Mouse (Mus musculus): Measurements from ENCODE around the gene Gm49358. TPM values are rescaled to one million over a fixed set of nuclear protein-coding genes. Genes with fewer than 3 reads are reported as not detected.

Gene Gm49358
- not detected in 2 replicates for polyA plus RNA-seq (2012; rRNA removed)

DNA sequence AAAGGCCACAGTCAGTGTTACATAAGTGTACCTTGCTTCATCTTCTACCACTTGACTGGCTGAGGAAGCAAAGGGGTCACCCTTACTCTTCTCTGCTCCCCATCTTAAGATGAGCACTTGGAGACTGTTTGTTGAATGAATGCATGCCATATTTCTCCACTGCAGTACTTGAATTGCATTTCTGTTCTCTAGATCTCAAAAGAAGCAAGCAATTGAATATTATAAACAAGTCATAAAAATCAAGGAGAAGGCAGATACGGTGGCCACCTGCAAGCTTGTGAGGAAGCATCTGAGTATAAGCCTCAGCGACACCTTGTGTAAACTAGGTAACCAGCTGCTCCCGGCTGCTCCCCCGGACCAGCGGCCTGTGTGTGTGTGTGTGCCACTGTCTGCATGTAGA is at the start of gene Gm49358:
Gene Gm49358 (plus strand): TSS at position 301 of the 400 bp plus-strand sequence.
- no peaks in the 10 kb centered on the region for H3K4me1 ChIP-seq (ENCODE audit: control insufficient read depth, insufficient read depth, low read length)
- no peak within 1 kb of the TSS for H3K4me3 ChIP-seq (replicated peaks; ENCODE audit: insufficient read depth, low read depth, low read length)
- 86% methylated on average over 5 of the region's 5 CpGs for WGBS
- H3K27me3 ChIP-seq (ENCODE audit: control insufficient read depth, insufficient read depth, low read length): no peaks in the 10 kb centered on the region
- DNase-seq: no peak
- H3K27ac ChIP-seq (ENCODE audit: insufficient read depth, low read length): no peak within 1 kb of the TSS
- TF ChIP-seq CTCF (IDR thresholded peaks at IDR 0.05; ENCODE audit: borderline replicate concordance, insufficient read depth, low read depth, low read length) (no peak), POLR2A (IDR thresholded peaks at IDR 0.05; ENCODE audit: borderline replicate concordance, insufficient read depth, low read length) (no peak)

DNA sequence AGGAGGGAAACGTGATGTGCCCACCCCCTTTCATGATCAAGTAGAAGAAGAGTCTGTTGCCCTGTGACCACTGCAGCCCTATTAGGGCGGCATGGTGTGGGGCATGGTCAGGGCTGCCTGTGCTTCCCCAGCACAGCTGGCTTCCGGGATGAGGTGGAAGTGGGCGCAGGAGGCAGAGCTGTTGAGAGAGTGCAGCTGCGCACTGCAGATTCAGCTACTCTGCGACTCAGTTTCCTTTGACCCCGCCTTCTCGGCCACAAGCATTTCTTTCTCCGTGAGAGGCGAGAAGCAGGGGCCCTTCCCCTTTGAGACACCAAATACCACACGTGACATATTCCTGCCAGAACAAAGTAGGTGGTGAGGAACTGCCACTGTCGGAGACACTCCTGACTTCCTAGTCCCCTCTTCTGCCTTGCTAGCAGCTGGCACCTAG is 36.2 kb upstream of the Gm49358 start:
- Histone ChIP-seq H3K27me3 (ENCODE audit: control insufficient read depth, insufficient read depth, low read length) (no peaks in the 10 kb centered on the region), H3K27ac (ENCODE audit: insufficient read depth, low read length) (no peak overlapping the region), H3K4me3 (replicated peaks; ENCODE audit: insufficient read depth, low read depth, low read length) (no peak overlapping the region), H3K4me1 (ENCODE audit: control insufficient read depth, insufficient read depth, low read length) (no peaks in the 10 kb centered on the region; the same call in 1 of the 2 replicates)
- DNase-seq: no peak
- TF ChIP-seq POLR2A (IDR thresholded peaks at IDR 0.05; ENCODE audit: borderline replicate concordance, insufficient read depth, low read length) (no peak), CTCF (IDR thresholded peaks at IDR 0.05; ENCODE audit: borderline replicate concordance, insufficient read depth, low read depth, low read length) (no peak)
- 12% methylated on average over 12 of the region's 12 CpGs for WGBS

DNA sequence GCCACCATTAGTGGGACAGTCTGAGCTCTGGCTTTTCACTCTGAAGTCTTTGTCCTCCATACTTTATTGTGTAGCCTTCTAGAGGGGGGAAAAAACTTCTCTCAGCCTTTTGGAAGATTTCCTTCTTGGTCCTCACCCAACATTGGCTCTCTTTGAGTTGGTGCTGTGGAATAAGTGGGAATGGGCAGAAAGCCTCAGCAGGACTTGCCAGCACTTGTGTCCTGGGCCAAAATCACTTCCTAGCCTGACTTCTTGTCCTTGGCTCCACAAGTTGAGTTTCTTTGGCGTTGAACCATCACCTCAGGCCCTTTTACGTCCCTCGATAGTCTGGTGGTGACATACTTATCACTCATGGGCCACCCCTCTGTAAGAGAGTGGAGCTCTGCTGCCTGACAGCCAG is 35.6 kb upstream of the Gm49358 start:
- peak in 1 of 2 experiments; percentile 17 for DNase-seq
- Histone ChIP-seq H3K27me3 (ENCODE audit: control insufficient read depth, insufficient read depth, low read length) (no peaks in the 10 kb centered on the region), H3K27ac (ENCODE audit: insufficient read depth, low read length) (no peak overlapping the region), H3K4me1 (ENCODE audit: control insufficient read depth, insufficient read depth, low read length) (no peaks in the 10 kb centered on the region; the same call in 1 of the 2 replicates), H3K4me3 (replicated peaks; ENCODE audit: insufficient read depth, low read depth, low read length) (no peak overlapping the region)
- 36% methylated on average over 3 of the region's 3 CpGs for WGBS
- no peak for TF ChIP-seq POLR2A (IDR thresholded peaks at IDR 0.05; ENCODE audit: borderline replicate concordance, insufficient read depth, low read length)
- no peak for TF ChIP-seq CTCF (IDR thresholded peaks at IDR 0.05; ENCODE audit: borderline replicate concordance, insufficient read depth, low read depth, low read length)

DNA sequence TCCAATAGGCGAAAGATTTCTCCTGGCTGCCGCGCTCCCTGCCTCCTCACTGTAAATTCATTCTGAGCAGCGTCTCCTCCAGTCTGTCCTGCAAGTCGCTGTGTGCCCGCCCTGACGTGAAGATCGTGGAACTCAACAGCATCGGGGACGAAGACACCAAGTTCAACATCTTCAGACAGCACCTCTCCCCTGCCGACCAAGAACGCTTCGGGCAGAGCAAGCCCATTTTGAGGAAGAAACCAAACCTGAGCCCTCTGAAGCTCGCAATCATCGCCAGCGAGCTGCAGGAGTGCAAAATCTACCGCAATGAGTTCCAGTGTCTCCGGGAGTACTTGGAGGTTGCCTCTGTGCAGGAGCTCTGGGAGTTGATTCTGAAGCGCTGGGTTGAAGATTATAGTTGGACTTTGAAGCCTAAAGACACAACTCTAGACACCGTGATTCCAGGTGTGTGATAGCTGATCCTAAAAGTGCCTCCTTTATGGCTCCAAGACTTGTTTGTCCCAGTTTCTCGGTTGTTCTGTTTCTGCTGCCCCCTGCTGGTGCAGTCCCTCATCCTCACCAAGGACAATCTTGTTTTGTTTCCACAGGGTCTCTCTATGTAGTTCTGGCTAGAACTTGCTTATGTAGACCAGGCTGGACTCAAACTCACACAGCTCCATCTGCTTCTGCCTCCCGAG is 32.8 kb upstream of the Gm49358 start:
- no peaks in the 10 kb centered on the region for H3K27me3 ChIP-seq (ENCODE audit: control insufficient read depth, insufficient read depth, low read length)
- H3K4me3 ChIP-seq (replicated peaks; ENCODE audit: insufficient read depth, low read depth, low read length): peak overlapping the region; percentile 71
- peak; percentile 77 to 86 for DNase-seq
- no peak for TF ChIP-seq POLR2A (IDR thresholded peaks at IDR 0.05; ENCODE audit: borderline replicate concordance, insufficient read depth, low read length)
- TF ChIP-seq CTCF (IDR thresholded peaks at IDR 0.05; ENCODE audit: borderline replicate concordance, insufficient read depth, low read depth, low read length): peak; percentile 70
- no peaks in the 10 kb centered on the region; the same call in 1 of the 2 replicates for H3K4me1 ChIP-seq (ENCODE audit: control insufficient read depth, insufficient read depth, low read length)
- 7% methylated on average over 22 of the region's 22 CpGs for WGBS
- no peak overlapping the region for H3K27ac ChIP-seq (ENCODE audit: insufficient read depth, low read length)

DNA sequence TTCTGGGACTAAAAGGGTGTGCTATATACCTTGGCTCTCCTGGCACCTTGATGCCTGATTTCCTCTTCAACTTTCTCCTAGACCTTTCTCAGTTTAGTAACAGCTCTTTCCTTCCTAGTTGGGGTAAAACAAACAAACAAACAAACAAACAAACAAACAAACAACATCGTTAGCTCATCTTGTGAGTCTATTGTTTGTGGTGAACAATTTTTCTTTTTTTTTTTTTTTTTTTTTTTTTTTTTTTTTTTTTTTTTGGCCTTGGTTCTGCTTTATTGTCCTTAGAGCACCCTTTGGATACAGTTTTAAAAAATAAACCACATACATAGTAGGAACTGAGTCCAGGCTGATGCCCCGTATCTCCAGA is 32.3 kb upstream of the Gm49358 start:
- Histone ChIP-seq H3K4me3 (replicated peaks; ENCODE audit: insufficient read depth, low read depth, low read length) (no peak overlapping the region), H3K27ac (ENCODE audit: insufficient read depth, low read length) (no peak overlapping the region), H3K27me3 (ENCODE audit: control insufficient read depth, insufficient read depth, low read length) (no peaks in the 10 kb centered on the region), H3K4me1 (ENCODE audit: control insufficient read depth, insufficient read depth, low read length) (no peaks in the 10 kb centered on the region; the same call in 1 of the 2 replicates)
- no peak for TF ChIP-seq POLR2A (IDR thresholded peaks at IDR 0.05; ENCODE audit: borderline replicate concordance, insufficient read depth, low read length)
- no peak for TF ChIP-seq CTCF (IDR thresholded peaks at IDR 0.05; ENCODE audit: borderline replicate concordance, insufficient read depth, low read depth, low read length)
- DNase-seq: no peak
- WGBS: 84% methylated on average over 2 of the region's 2 CpGs

DNA sequence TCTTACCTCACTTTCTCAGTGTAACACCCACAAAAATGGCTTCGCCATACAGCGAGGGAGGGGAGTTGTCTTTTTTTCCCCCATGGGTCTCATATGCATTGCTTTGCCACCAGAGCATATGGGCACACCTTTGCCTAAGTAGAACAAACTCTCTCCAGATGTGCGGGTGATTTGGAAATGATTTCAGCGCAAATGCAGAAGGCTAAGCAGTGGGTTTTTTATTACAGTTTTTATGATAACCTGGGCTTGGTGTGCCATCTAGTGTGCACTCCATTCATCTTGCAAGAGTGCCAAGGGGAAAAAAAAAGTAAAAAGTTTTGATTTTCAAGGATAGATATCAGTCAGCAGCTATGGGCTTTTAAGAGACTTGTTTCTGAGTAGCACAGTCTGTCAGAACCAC is 28.7 kb upstream of the Gm49358 start:
- no peak for TF ChIP-seq CTCF (IDR thresholded peaks at IDR 0.05; ENCODE audit: borderline replicate concordance, insufficient read depth, low read depth, low read length)
- TF ChIP-seq POLR2A (IDR thresholded peaks at IDR 0.05; ENCODE audit: borderline replicate concordance, insufficient read depth, low read length): no peak
- no peaks in the 10 kb centered on the region for H3K27me3 ChIP-seq (ENCODE audit: control insufficient read depth, insufficient read depth, low read length)
- no peak overlapping the region for H3K27ac ChIP-seq (ENCODE audit: insufficient read depth, low read length)
- H3K4me1 ChIP-seq (ENCODE audit: control insufficient read depth, insufficient read depth, low read length): no peaks in the 10 kb centered on the region; the same call in 1 of the 2 replicates
- DNase-seq: no peak
- no peak overlapping the region for H3K4me3 ChIP-seq (replicated peaks; ENCODE audit: insufficient read depth, low read depth, low read length)
- 87% methylated on average over 4 of the region's 4 CpGs for WGBS

DNA sequence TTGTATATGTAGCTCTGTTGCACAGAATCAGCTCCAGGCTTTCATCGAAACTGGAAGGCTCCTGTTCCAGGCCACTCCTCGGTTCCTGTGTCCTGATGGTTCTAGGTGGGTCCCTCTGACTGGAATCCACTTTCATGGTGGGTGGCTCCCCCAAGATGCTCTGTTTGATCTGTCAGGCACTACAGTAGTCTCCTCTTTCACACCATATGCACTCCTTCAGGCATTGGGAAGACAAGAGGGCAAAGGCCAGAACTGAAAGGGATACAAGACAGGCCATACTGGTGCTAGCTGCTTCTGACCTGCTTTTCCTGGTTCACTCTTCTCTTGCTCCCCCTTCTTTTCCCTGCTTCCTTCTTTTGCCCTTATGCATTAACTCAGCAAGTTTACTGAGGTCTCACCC is 20.9 kb upstream of the Gm49358 start:
- WGBS: 93% methylated on average over 2 of the region's 2 CpGs
- Histone ChIP-seq H3K4me1 (ENCODE audit: control insufficient read depth, insufficient read depth, low read length) (no peaks in the 10 kb centered on the region), H3K27ac (ENCODE audit: insufficient read depth, low read length) (no peak overlapping the region), H3K27me3 (ENCODE audit: control insufficient read depth, insufficient read depth, low read length) (no peaks in the 10 kb centered on the region), H3K4me3 (replicated peaks; ENCODE audit: insufficient read depth, low read depth, low read length) (no peak overlapping the region)
- DNase-seq: no peak
- no peak for TF ChIP-seq POLR2A (IDR thresholded peaks at IDR 0.05; ENCODE audit: borderline replicate concordance, insufficient read depth, low read length)
- TF ChIP-seq CTCF (IDR thresholded peaks at IDR 0.05; ENCODE audit: borderline replicate concordance, insufficient read depth, low read depth, low read length): no peak

DNA sequence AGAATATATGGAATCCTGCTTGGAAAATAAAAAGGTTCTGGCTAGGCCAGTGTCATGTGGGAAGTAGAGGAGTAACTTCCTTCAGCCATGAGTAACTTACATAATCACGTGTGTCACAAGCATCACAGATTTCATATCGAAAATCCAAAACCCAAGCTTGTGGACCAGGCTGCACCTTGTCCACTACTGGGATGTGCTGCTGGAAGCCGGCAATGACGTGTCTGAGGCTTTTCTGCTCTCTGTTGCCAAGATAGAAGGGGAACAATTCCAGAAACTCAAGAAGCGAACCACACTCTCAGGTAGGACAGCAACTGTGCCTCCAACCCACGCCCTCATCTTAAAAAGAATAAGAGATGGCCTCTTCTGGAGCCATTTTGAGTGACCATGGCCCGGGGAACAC is 19.5 kb upstream of the Gm49358 start:
- Histone ChIP-seq H3K27me3 (ENCODE audit: control insufficient read depth, insufficient read depth, low read length) (no peaks in the 10 kb centered on the region), H3K4me3 (replicated peaks; ENCODE audit: insufficient read depth, low read depth, low read length) (no peak overlapping the region), H3K27ac (ENCODE audit: insufficient read depth, low read length) (no peak overlapping the region), H3K4me1 (ENCODE audit: control insufficient read depth, insufficient read depth, low read length) (no peaks in the 10 kb centered on the region)
- TF ChIP-seq CTCF (IDR thresholded peaks at IDR 0.05; ENCODE audit: borderline replicate concordance, insufficient read depth, low read depth, low read length) (no peak), POLR2A (IDR thresholded peaks at IDR 0.05; ENCODE audit: borderline replicate concordance, insufficient read depth, low read length) (no peak)
- DNase-seq: no peak
- WGBS: 92% methylated on average over 7 of the region's 7 CpGs
